Mouse (Mus musculus): ENCODE measurements around the gene Phactr4. TPM values are rescaled to one million over a fixed set of nuclear protein-coding genes. Genes with fewer than 3 reads are reported as not detected.

Gene Phactr4
- total RNA-seq, 2 experiments from 2014 or later = 10.3 to 10.6 TPM

- no peak for DNase-seq
Observed at GRCm38 (mm10) chr4:132411322-132412094, 10.8 kb downstream of the Phactr4 start.

GRCm38 (mm10) chr4:132409587-132410229 is 12.6 kb downstream of the Phactr4 start:
- DNase-seq = no peak

- DNase-seq = peak; percentile 26
Observed at GRCm38 (mm10) chr4:132406393-132407189, 15.7 kb downstream of the Phactr4 start.

- DNase-seq = no peak
Observed at GRCm38 (mm10) chr4:132404588-132404987, 17.7 kb downstream of the Phactr4 start.

- DNase-seq = no peak
Observed at GRCm38 (mm10) chr4:132403063-132403660, 19.1 kb downstream of the Phactr4 start.

- no peak for DNase-seq
Observed at GRCm38 (mm10) chr4:132401016-132401415, 21.3 kb downstream of the Phactr4 start.

- DNase-seq = no peak
Observed at GRCm38 (mm10) chr4:132398863-132399262, 23.4 kb downstream of the Phactr4 start.

GRCm38 (mm10) chr4:132398045-132398774 is 24.1 kb downstream of the Phactr4 start:
- peak; percentile 75 for DNase-seq

GRCm38 (mm10) chr4:132397120-132397519 is 25.2 kb downstream of the Phactr4 start:
- no peak for DNase-seq

GRCm38 (mm10) chr4:132396251-132396650 is 26.0 kb downstream of the Phactr4 start:
- no peak for DNase-seq

GRCm38 (mm10) chr4:132391063-132391740 is 31.1 kb downstream of the Phactr4 start:
- no peak for DNase-seq

- DNase-seq = no peak
Observed at GRCm38 (mm10) chr4:132389302-132389701, 33.0 kb downstream of the Phactr4 start.

- DNase-seq = peak; percentile 34
Observed at GRCm38 (mm10) chr4:132387617-132388016, 34.7 kb downstream of the Phactr4 start.

- DNase-seq = peak; percentile 20
Observed at GRCm38 (mm10) chr4:132386846-132387245, 35.4 kb downstream of the Phactr4 start.

GRCm38 (mm10) chr4:132385771-132386410 is 36.4 kb downstream of the Phactr4 start:
- peak; percentile 13 for DNase-seq

GRCm38 (mm10) chr4:132383455-132383854 is 38.8 kb downstream of the Phactr4 start:
- no peak for DNase-seq

- no peak for DNase-seq
Observed at GRCm38 (mm10) chr4:132382296-132382695, 40.0 kb downstream of the Phactr4 start.

GRCm38 (mm10) chr4:132380965-132381616 is 41.2 kb downstream of the Phactr4 start:
- no peak for DNase-seq

GRCm38 (mm10) chr4:132373820-132374219 is 48.5 kb downstream of the Phactr4 start:
- DNase-seq = no peak
